Mouse (Mus musculus): Measurements from ENCODE around the gene Lyrm4. TPM values are rescaled to one million over a fixed set of nuclear protein-coding genes. Genes with fewer than 3 reads are reported as not detected.

Gene Lyrm4
- polyA plus RNA-seq, 1 experiment from 2014 or later, result 43.4 TPM

Other genes with a start within 250 kb of the Lyrm4 start
- gene Rpp40, start 211.2 kb downstream of the Lyrm4 start, polyA plus RNA-seq (2014; fragmentation: Nextera tagmentation; extraction: Ambion mirVana), result 7.3 and 8.3 TPM in 2 replicates
- 0.25 TPM in 1 of 2 replicates, not detected in the other for gene Ppp1r3g, start 158.7 kb downstream of the Lyrm4 start, polyA plus RNA-seq (2014; fragmentation: Nextera tagmentation; extraction: Ambion mirVana)
- gene Fars2, start 114 bp downstream of the Lyrm4 start, polyA plus RNA-seq (2014; fragmentation: Nextera tagmentation; extraction: Ambion mirVana), result 30.6 and 31.2 TPM in 2 replicates